ENCODE assay signal across 10 mouse cellular contexts in genomic region chr13:48662431-48663143, GRCm38 (mm10). TPM values are rescaled to one million over a fixed set of nuclear protein-coding genes. Genes with fewer than 3 reads are reported as not detected.
A peak's percentile ranks its signal among the peaks of the same experiment; 100 is the strongest.
DNase-seq lines count a peak whose midpoint lies in the region; ATAC-seq and TF ChIP-seq lines count a peak whose summit lies in the region.
"Had no signal": no experiment of that assay in that cellular context is flagged by ENCODE, and none has a peak within 500 bp of the region (broad histone marks: within the 10 kb centered on the region; RNA-seq: fewer than 3 reads in every experiment).

Barx1 (plus strand) TSS chr13:48662998.

- peak within 1 kb of the TSS; percentile 38; the same call in 1 of the 2 replicates for H3K9ac ChIP-seq in forebrain, embryonic 16.5 days (replicated peaks; ENCODE audit: low read depth, low read length)
- no peak within 1 kb of the TSS for H3K9ac ChIP-seq in liver, embryonic 15.5 days

- H3K9me3 ChIP-seq in E14TG2a.4 (ENCODE audit: low read length): peaks cover 6% of the 10 kb centered on the region
- H3K9me3 ChIP-seq in forebrain, embryonic 16.5 days (ENCODE audit: control insufficient read depth, low read length): no peaks in the 10 kb centered on the region
- no peaks in the 10 kb centered on the region for H3K9me3 ChIP-seq in liver, embryonic 15.5 days (replicated peaks)

- peak within 1 kb of the TSS; percentile 70 for H3K4me3 ChIP-seq in E14TG2a.4 (replicated peaks; ENCODE audit: low read length)
- peak within 1 kb of the TSS; percentile 40 for H3K4me3 ChIP-seq in forebrain, embryonic 16.5 days (replicated peaks; ENCODE audit: low read length)
- peak within 1 kb of the TSS; percentile 22 for H3K4me3 ChIP-seq in liver, embryonic 15.5 days (replicated peaks)
- H3K4me3 ChIP-seq: layer of hippocampus, adult 2 months; myocyte had no signal

- peaks cover 96% of the 10 kb centered on the region for H3K27me3 ChIP-seq in E14TG2a.4 (ENCODE audit: insufficient read depth, low read length)
- peaks cover 72% of the 10 kb centered on the region for H3K27me3 ChIP-seq in forebrain, embryonic 16.5 days (replicated peaks; ENCODE audit: control insufficient read depth, insufficient read depth, low read length)
- H3K27me3 ChIP-seq in liver, embryonic 15.5 days: peaks cover 100% of the 10 kb centered on the region

- peak; percentile 58 for DNase-seq in ES-CJ7 (ENCODE audit: low read depth, low spot score)
- no peak for DNase-seq in frontal cortex, adult 2 months (ENCODE audit: extremely low spot score in 1 of 2, low spot score in 1 of 2)
- DNase-seq in left cerebral cortex, adult 11 months (ENCODE audit: low spot score): no peak
- DNase-seq in right cerebral cortex, adult 18-20 months: no peak
- DNase-seq in layer of hippocampus, adult 18-20 months (ENCODE audit: low spot score in 2 of 2): no peak

- H3K27ac ChIP-seq in forebrain, embryonic 16.5 days (ENCODE audit: low read length): no peak within 1 kb of the TSS
- no peak within 1 kb of the TSS for H3K27ac ChIP-seq in liver, embryonic 15.5 days (replicated peaks)
- H3K27ac ChIP-seq: layer of hippocampus, adult 2 months had no signal

- WGBS in forebrain, embryonic 16.5 days: under 1% methylated on average over 45 of the region's 73 CpGs
- WGBS in liver, embryonic 15.5 days (ENCODE audit: insufficient replicate concordance): under 1% methylated on average over 61 of the region's 73 CpGs

- H3K4me1 ChIP-seq in E14TG2a.4 (replicated peaks; ENCODE audit: low read depth, low read length): peaks cover 59% of the 10 kb centered on the region
- H3K4me1 ChIP-seq in forebrain, embryonic 16.5 days (replicated peaks; ENCODE audit: control insufficient read depth, insufficient read depth, low read length): peaks cover 25% of the 10 kb centered on the region
- H3K4me1 ChIP-seq in liver, embryonic 15.5 days (replicated peaks): no peaks in the 10 kb centered on the region; the same call in none of the 2 replicates

- no peak for TF ChIP-seq CTCF in E14TG2a.4 (conservative IDR thresholded peaks at IDR 0.05; ENCODE audit: low read length)

- no peaks in the 10 kb centered on the region for H3K36me3 ChIP-seq in E14TG2a.4 (ENCODE audit: insufficient read depth, low read length)
- H3K36me3 ChIP-seq in forebrain, embryonic 16.5 days (ENCODE audit: control insufficient read depth, insufficient read depth): no peaks in the 10 kb centered on the region
- no peaks in the 10 kb centered on the region for H3K36me3 ChIP-seq in liver, embryonic 15.5 days (replicated peaks)

- ATAC-seq in forebrain, embryonic 16.5 days: no peak; the same call in none of the 2 replicates
- no peak for ATAC-seq in liver, embryonic 15.5 days (ENCODE audit: insufficient read depth)

- H3K4me2 ChIP-seq in forebrain, embryonic 16.5 days (ENCODE audit: low read length): peak within 1 kb of the TSS; percentile 55
- peak within 1 kb of the TSS; percentile 44 for H3K4me2 ChIP-seq in liver, embryonic 15.5 days

RNA-seq across cellular contexts. Expression of gene Barx1, which starts in this region (rescaled TPM):
- not detected in 2 replicates for polyA plus RNA-seq in forebrain, embryonic 16.5 days (2015; fragmentation: Nextera tagmentation; extraction: Ambion mirVana)
- 0.37 and 0.46 TPM in 2 replicates for polyA plus RNA-seq in liver, embryonic 15.5 days (2015; fragmentation: Nextera tagmentation; extraction: Ambion mirVana)
- not detected in 2 replicates for polyA plus RNA-seq in frontal cortex, adult 2 months (2012; rRNA removed)
- not detected for total RNA-seq in layer of hippocampus, adult 18-20 months (2021)
- total RNA-seq: layer of hippocampus, adult 2 months had no signal
- polyA plus RNA-seq: myocyte had no signal
